Mouse (Mus musculus) kidney, embryonic 16.5 days (tissue): Measurements from ENCODE around the gene Atp6v0a1. TPM values are rescaled to one million over a fixed set of nuclear protein-coding genes. Genes with fewer than 3 reads are reported as not detected.

Source experiments
- ATAC-seq: fragments of 200-750 bp; cut with Nextera tagmentation; 2 replicates; pipeline ENCODE4 v1.8.0; 2017; ENCODE audit warnings: moderate TSS enrichment; ENCODE audit not compliant: low FRiP score, low TSS enrichment
- H3K27ac ChIP-seq: fragments of 300-500 bp; sonication (generic); 2 replicates; pipeline ENCODE4 v1.5.1; 2014; ENCODE audit warnings: low read length
- H3K27me3 ChIP-seq: fragments of 300-500 bp; sonication (generic); 2 replicates; pipeline ENCODE4 v1.6.1; 2014; ENCODE audit warnings: low read length, control low read depth, mixed read lengths; ENCODE audit not compliant: insufficient read depth
- H3K36me3 ChIP-seq: fragments of 300-500 bp; sonication (generic); 2 replicates; pipeline ENCODE4 v1.6.1; 2014; ENCODE audit warnings: low read length, control low read depth, mixed read lengths; ENCODE audit not compliant: insufficient read depth
- H3K4me1 ChIP-seq: fragments of 300-500 bp; sonication (generic); 2 replicates; pipeline ENCODE4 v1.6.1; 2014; ENCODE audit warnings: low read length, control low read depth, mixed read lengths; ENCODE audit not compliant: insufficient read depth
- H3K4me2 ChIP-seq: fragments of 300-500 bp; sonication (generic); replicated peaks from 2 replicates; pipeline ENCODE4 v1.6.1; 2014; ENCODE audit warnings: low read depth, low read length
- H3K4me3 ChIP-seq: fragments of 300-500 bp; sonication (generic); 2 replicates; pipeline ENCODE4 v1.5.1; 2014; ENCODE audit warnings: mild to moderate bottlenecking, low read length
- H3K9ac ChIP-seq: fragments of 300-500 bp; sonication (generic); replicated peaks from 2 replicates; pipeline ENCODE4 v1.6.1; 2014; ENCODE audit warnings: low read length
- H3K9me3 ChIP-seq: fragments of 300-500 bp; sonication (generic); 2 replicates; pipeline ENCODE4 v1.6.1; 2016; ENCODE audit warnings: low read length, control low read depth
- WGBS: fragments of 180-500 bp; shearing (Covaris S2); extraction: QIAGEN DNeasy Blood & Tissue Kit; methylation state at CpG from one replicate; pipeline ENCODE4 v1.1.7; 2014; 5-methylcytosine and 5-hydroxymethylcytosine counted together
- polyA plus RNA-seq: library from polyadenylated mRNA; unstranded; fragments of >200 nt; fragmentation: Nextera tagmentation; extraction: Ambion mirVana; gene quantifications from 2 replicates; pipeline ENCODE4 v1.2.1, GENCODE M21; 2015

Atp6v0a1 gene
- polyA plus RNA-seq, 1 experiment from 2014 or later, result 42.2 TPM

DNA sequence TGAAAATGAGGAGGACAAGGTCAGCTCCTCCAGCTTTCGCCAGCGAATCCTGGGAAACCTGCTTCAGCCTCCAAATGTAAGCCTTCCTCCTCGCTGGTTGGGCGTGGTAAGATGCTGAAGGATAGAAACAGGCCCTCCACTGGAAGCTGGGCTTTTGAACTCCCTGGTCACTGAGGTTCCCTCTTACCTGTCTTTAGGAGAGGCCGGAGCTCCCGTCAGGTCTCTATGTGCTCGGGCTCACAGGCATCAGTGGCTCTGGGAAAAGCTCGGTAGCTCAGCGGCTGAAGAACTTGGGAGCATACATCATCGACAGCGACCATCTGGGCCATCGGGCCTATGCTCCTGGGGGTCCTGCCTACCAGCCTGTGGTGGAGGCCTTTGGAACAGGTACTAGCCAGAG, 75.6 kb downstream of the Atp6v0a1 start:
- Histone ChIP-seq H3K36me3 (peaks cover 8% of the 10 kb centered on the region; the same call in 1 of the 2 replicates), H3K4me3 (no peak overlapping the region), H3K4me1 (peaks cover 30% of the 10 kb centered on the region), H3K27ac (no peak overlapping the region), H3K4me2 (no peak overlapping the region), H3K9me3 (no peaks in the 10 kb centered on the region), H3K9ac (no peak overlapping the region), H3K27me3 (peaks cover 17% of the 10 kb centered on the region)
- no peak for ATAC-seq
- 90% methylated on average over 12 of the region's 12 CpGs for WGBS

DNA sequence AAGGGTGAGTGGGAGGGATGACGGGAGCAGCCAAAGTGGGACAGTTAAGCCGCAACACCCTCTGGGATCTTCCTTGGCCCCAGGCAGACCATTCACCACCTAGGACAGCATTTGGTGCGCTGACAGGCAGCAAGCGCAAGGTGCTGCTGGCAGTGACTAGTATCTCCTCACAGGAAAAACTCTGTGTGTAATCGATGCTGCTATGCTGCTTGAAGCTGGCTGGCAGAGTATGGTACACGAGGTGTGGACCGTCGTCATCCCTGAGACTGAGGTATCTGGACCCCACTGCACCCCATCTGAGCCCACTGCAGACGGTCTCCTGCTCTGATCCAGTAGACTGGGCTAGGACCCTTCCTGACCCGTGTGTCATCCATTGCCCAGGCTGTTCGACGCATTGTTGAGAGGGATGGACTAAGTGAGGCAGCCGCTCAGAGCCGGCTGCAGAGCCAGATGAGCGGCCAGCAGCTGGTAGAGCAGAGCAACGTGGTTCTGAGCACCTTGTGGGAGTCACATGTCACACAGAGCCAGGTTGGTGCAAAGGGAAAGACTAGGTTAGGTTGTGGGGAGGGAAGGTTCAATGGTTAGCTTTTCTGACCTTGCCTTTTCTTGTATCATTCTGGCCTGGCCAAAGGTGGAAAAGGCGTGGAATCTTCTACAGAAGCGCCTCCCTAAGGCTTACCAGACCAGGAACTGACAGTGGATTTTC, 76.5 kb downstream of the Atp6v0a1 start:
- no peak for ATAC-seq
- Histone ChIP-seq H3K27me3 (peaks cover 7% of the 10 kb centered on the region), H3K4me2 (no peak overlapping the region), H3K4me3 (no peak overlapping the region), H3K9me3 (no peaks in the 10 kb centered on the region), H3K27ac (peak overlapping the region; percentile 90; the same call in 1 of the 2 replicates), H3K9ac (peak overlapping the region; percentile 79), H3K4me1 (peaks cover 30% of the 10 kb centered on the region), H3K36me3 (peaks cover 18% of the 10 kb centered on the region)
- 92% methylated on average over 18 of the region's 18 CpGs for WGBS

DNA sequence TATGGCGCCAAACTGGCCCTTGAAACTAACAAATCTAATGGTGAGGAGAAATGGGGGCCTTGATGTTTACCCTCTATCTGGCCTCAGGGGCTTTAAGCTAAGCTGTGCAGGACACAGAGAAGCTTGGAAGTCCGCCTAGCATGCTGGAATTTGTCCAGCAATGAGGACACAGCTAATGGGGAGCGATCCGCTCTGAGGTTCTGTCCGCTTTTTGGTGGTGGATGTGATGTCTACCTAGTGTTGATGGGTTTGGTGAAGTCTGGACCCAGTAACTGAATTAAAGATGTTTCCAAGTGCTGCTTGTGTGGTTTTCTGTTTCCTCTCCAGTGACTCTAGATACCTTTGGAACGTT, 77.0 kb downstream of the Atp6v0a1 start:
- ATAC-seq, result no peak
- H3K9ac ChIP-seq, result peak overlapping the region; percentile 79
- H3K4me2 ChIP-seq, result peak overlapping the region; percentile 63
- no peaks in the 10 kb centered on the region for H3K9me3 ChIP-seq
- peak overlapping the region; percentile 76 for H3K4me3 ChIP-seq
- peaks cover 30% of the 10 kb centered on the region for H3K4me1 ChIP-seq
- peaks cover 23% of the 10 kb centered on the region for H3K36me3 ChIP-seq
- H3K27ac ChIP-seq, result peak overlapping the region; percentile 90
- H3K27me3 ChIP-seq, result peaks cover 2% of the 10 kb centered on the region; the same call in 1 of the 2 replicates
- WGBS, result 74% methylated on average over 6 of the region's 6 CpGs

DNA sequence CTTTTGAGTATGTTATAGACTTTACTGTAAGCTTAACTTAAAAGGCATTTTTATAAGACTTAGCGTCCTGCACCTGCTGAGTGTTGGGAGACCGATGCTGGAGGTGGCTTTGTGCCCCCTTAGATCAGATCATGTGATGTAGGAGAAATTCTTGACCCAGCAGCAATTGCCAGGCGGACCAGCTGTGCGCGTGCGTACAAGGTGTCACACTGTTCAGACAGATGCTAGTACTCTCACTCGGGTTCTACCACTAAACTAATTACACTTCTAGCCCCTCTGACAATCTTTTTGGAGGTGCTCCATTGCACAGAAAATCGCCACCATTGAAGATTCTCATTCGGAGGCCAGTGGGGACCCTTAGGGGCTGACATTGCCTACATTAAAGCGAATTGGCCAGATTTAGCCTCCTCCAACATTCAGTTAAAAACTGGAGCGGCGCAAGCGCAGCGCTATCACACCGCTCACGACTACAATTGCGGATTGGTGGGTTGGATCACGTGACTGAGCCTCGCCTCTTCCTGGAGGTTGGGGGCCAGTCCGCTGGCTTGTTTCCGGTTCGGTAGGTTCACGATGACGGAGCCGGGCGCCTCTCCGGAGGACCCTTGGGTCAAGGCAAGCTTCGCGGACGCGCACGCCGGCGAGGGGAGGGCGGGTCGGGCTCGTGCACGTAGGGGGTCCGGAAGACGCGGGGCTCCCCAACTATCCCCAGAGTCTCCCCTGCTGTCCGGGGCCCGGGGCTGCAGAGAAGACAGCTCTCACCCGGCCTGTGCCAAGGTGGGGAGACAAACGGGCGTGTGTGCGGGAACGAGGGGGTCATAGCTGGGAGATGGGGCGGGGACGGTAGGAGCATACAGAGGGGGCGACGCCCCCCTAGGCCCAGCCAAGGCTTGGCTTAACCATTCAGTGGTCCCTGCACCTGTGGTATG, 77.8 kb downstream of the Atp6v0a1 start, which contains the start of gene Mlx:
TSS of gene Mlx (plus strand) at position 522 of the 926 bp plus-strand sequence.
- peaks cover 30% of the 10 kb centered on the region for H3K4me1 ChIP-seq
- H3K9ac ChIP-seq, result peak within 1 kb of the TSS; percentile 79
- peak; percentile 86 for ATAC-seq
- WGBS, result 1% methylated on average over 52 of the region's 52 CpGs
- peak within 1 kb of the TSS; percentile 63 for H3K4me2 ChIP-seq
- H3K4me3 ChIP-seq, result peak within 1 kb of the TSS; percentile 76
- no peaks in the 10 kb centered on the region for H3K27me3 ChIP-seq
- no peaks in the 10 kb centered on the region for H3K9me3 ChIP-seq
- H3K36me3 ChIP-seq, result peaks cover 31% of the 10 kb centered on the region
- H3K27ac ChIP-seq, result peak within 1 kb of the TSS; percentile 90

DNA sequence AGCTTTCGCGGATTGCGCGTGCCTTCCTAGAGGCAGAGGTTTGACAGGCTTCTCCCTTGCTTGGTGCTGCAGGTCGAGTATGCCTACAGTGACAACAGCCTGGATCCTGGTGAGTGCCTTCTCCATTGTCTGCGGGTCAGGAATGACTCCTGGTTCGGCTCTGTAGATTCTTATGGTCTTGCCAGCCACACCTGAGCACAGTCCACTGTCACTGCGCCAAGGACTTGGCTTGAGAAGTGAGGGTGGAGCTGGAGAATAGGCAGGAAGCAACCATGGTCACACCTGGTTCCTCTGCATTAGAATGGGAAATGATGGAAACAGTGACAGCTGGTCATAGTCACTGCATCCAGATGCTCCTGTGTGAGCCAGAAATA, 78.4 kb downstream of the Atp6v0a1 start:
- Histone ChIP-seq H3K4me1 (peaks cover 30% of the 10 kb centered on the region), H3K9me3 (no peaks in the 10 kb centered on the region), H3K36me3 (peaks cover 37% of the 10 kb centered on the region), H3K4me3 (peak overlapping the region; percentile 76), H3K27ac (peak overlapping the region; percentile 90), H3K9ac (peak overlapping the region; percentile 79), H3K27me3 (no peaks in the 10 kb centered on the region), H3K4me2 (peak overlapping the region; percentile 63)
- no peak for ATAC-seq
- 11% methylated on average over 8 of the region's 8 CpGs for WGBS

DNA sequence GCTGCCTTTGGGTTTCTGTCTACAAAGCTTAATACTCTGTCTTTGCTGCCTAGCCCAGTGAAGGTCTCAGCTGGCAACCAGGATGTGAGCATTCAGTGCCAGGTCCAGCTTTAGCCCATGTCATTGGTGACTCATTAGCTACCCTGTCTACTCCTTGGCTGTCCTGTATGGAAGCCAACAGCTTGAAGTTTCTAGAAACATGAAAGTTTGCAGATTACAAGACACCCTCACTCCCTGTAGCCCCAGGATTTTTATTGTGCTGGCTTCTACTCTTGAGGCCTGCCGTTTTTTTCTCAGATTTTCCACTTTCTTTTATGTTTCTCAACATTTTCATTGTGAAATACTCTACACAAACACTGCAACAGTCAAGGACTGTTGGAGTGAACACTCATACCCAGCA, 80.7 kb downstream of the Atp6v0a1 start:
- H3K9ac ChIP-seq, result no peak overlapping the region
- WGBS, result 81% methylated on average over 1 of the region's 1 CpGs
- ATAC-seq, result no peak
- H3K27me3 ChIP-seq, result no peaks in the 10 kb centered on the region
- H3K4me2 ChIP-seq, result no peak overlapping the region
- peaks cover 32% of the 10 kb centered on the region for H3K4me1 ChIP-seq
- no peaks in the 10 kb centered on the region for H3K9me3 ChIP-seq
- H3K36me3 ChIP-seq, result peaks cover 47% of the 10 kb centered on the region
- H3K4me3 ChIP-seq, result no peak overlapping the region
- no peak overlapping the region for H3K27ac ChIP-seq

DNA sequence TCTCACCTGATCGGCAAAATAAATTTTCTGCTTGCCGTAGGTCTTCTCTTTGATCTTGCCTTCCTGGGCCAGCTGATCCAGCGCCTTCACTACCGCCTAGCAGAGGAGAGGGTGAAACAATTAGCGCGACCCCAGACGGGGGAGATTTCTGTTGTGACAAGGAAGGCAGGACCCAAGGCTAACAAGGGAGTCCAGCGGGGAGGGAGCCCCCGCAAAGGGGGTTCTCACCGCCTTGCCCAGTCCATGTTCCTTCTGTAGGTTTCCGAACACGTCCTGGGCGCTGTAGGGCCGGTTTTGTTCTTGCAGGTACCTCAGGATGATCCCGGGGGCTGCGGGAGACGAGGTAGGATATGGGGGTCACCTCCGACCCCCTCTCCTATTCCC, 85.7 kb downstream of the Atp6v0a1 start:
- ATAC-seq, result no peak; the same call in none of the 2 replicates
- H3K4me2 ChIP-seq, result peak overlapping the region; percentile 92
- peak overlapping the region; percentile 80 for H3K9ac ChIP-seq
- H3K4me1 ChIP-seq, result peaks cover 13% of the 10 kb centered on the region
- WGBS, result under 1% methylated on average over 18 of the region's 18 CpGs
- no peaks in the 10 kb centered on the region for H3K27me3 ChIP-seq
- no peaks in the 10 kb centered on the region for H3K9me3 ChIP-seq
- peak overlapping the region; percentile 80 for H3K4me3 ChIP-seq
- H3K27ac ChIP-seq, result 0 out of 2 replicates have a peak overlapping the region, but pooled peaks have one; percentile 43
- peaks cover 64% of the 10 kb centered on the region for H3K36me3 ChIP-seq

DNA sequence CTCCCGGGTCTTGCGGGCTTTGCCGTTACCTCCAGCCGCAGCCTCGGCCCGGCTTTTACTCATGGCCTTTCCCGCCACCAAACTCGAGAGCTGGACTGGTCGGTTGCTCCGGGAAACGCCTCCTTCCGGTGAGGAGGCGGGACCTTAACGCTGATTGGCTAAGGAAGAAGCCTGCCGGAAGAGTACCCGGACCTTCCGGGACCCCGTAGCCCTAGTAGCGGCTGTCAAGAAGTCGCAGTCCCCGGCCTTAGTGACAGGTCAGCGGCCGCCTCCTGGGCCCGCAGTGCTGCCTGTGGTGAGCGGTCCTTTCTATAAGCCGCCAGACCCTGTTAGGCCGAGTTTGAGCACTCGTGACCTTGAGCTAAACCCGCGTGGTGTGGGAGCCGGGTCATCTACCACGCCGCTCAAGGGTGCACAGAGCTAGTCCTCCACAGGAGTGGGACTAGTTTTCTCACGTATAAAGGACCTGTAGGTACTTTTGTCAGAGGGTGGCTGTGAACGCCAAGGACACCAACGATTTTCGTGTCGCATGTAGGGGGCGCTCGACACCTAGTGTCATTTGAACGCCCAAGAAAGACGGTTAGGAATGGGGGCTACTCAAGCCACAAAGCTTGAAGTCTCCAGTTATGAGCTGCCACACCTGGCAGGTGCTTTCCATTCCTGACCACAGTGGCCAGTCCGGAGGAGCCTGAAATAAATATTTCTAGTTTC, 86.2 kb downstream of the Atp6v0a1 start, which contains the start of gene Psmc3ip:
TSS of gene Psmc3ip (minus strand) at position 123 of the 711 bp plus-strand sequence.
- under 1% methylated on average over 43 of the region's 43 CpGs for WGBS
- ATAC-seq, result peak; percentile 97
- H3K4me1 ChIP-seq, result peaks cover 13% of the 10 kb centered on the region
- peak within 1 kb of the TSS; percentile 80 for H3K9ac ChIP-seq
- no peaks in the 10 kb centered on the region for H3K9me3 ChIP-seq
- H3K36me3 ChIP-seq, result peaks cover 64% of the 10 kb centered on the region
- H3K4me2 ChIP-seq, result peak within 1 kb of the TSS; percentile 92
- no peaks in the 10 kb centered on the region for H3K27me3 ChIP-seq
- peak within 1 kb of the TSS; percentile 94 for H3K27ac ChIP-seq
- peak within 1 kb of the TSS; percentile 80 for H3K4me3 ChIP-seq

DNA sequence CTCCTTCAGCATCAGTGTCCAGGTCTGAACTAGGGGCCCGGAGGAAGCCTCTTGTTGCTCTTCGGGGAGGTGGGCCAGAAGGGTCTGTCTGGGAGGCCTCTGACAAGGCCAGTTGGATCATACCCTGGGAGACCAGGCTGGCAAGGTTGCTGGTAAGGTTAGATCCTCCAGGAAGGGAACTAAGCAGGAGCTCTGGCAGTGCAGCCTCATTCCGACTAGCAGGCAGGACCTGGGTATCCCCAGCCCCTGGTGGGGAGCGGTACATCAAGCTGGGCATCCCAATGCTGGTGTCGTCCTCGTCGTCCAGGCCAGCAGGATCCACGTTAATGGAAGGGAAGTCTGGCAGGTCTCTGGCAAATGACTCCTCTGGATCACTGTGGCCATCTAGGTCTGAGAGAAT, 89.0 kb downstream of the Atp6v0a1 start:
- ATAC-seq, result no peak
- 85% methylated on average over 8 of the region's 8 CpGs for WGBS
- no peak overlapping the region for H3K9ac ChIP-seq

More for the DNA sequence above, 89.0 kb downstream of the Atp6v0a1 start:
- peaks cover 59% of the 10 kb centered on the region for H3K36me3 ChIP-seq
- H3K27me3 ChIP-seq, result no peaks in the 10 kb centered on the region
- H3K9me3 ChIP-seq, result no peaks in the 10 kb centered on the region
- no peak overlapping the region for H3K27ac ChIP-seq
- H3K4me2 ChIP-seq, result no peak overlapping the region
- peaks cover 13% of the 10 kb centered on the region for H3K4me1 ChIP-seq
- no peak overlapping the region for H3K4me3 ChIP-seq
